Mouse (Mus musculus) bone marrow, adult 2 months (tissue): ENCODE measurements around the gene Kctd21.

Experiments
- CTCF ChIP-seq: fragments of 200-500 bp; IDR thresholded peaks from 2 replicates; pipeline ENCODE4 v1.5.1; 2011; ENCODE audit warnings: low read length, control low read depth; ENCODE audit not compliant: control insufficient read depth, insufficient read depth
- POLR2A ChIP-seq: fragments of 200-500 bp; IDR thresholded peaks from 2 replicates; pipeline ENCODE4 v1.6.1; 2011; ENCODE audit warnings: low read depth, mild to moderate bottlenecking, control low read depth, low read length, borderline replicate concordance; ENCODE audit not compliant: control insufficient read depth

DNA sequence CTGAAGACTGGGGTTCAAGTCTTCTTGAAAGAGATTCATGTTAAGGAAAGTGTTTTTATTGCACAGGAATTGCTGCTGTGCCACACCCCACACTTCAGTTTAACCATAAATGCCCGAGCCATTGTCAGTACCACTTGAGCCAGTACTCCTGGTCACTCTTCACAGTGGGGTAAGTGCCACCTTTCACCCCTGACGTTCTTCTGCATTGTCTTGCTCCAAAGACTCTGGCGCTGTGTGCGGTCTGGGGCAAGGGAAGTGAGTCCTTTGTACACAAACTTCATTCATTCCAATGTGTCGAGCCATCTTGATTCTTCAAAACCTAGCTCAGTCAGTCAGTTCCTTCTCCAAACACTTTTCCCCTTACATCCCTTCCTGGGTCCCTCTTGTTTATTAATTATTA lies 28.0 kb downstream of the Kctd21 start:
- no peak for TF ChIP-seq CTCF
- no peak for TF ChIP-seq POLR2A
